Mouse (Mus musculus) gastrocnemius, postnatal 4 days (tissue): ENCODE measurements around the gene Ice1. TPM values are rescaled to one million over a fixed set of nuclear protein-coding genes. Genes with fewer than 3 reads are reported as not detected.

Experiments used
- DNase-seq, 2 experiments: peaks; one replicate each; pipeline ENCODE4 v3.0.0; 2021 to 2022; ENCODE audit warnings: low spot score in 2 of 2, mixed read lengths in 2 of 2
- total RNA-seq, 2 experiments: library from RNA; stranded (reverse); gene quantifications; 2 replicates each; pipeline ENCODE4 v1.2.3; 2021

Gene Ice1
- total RNA-seq, 2 experiments from 2014 or later = 43.0 to 44.3 TPM

- no peak for DNase-seq
Measured at GRCm38 (mm10) chr13:70641381-70641780, 3.9 kb upstream of the Ice1 start.

- peak in 1 of 2 experiments; percentile 5 for DNase-seq
Measured at GRCm38 (mm10) chr13:70639639-70640038, 2.2 kb upstream of the Ice1 start.

GRCm38 (mm10) chr13:70637662-70638291, 343 bp upstream of the Ice1 start:
- peak; percentile 78 to 93 for DNase-seq

GRCm38 (mm10) chr13:70636706-70637105, 728 bp downstream of the Ice1 start:
- no peak for DNase-seq

- DNase-seq = no peak
Measured at GRCm38 (mm10) chr13:70635591-70635990, 1.8 kb downstream of the Ice1 start.

- no peak for DNase-seq
Measured at GRCm38 (mm10) chr13:70626416-70626815, 11.0 kb downstream of the Ice1 start.

- DNase-seq = no peak
Measured at GRCm38 (mm10) chr13:70625665-70626064, 11.8 kb downstream of the Ice1 start.

- DNase-seq = peak in 1 of 2 experiments; percentile 9
Measured at GRCm38 (mm10) chr13:70624445-70624844, 13.0 kb downstream of the Ice1 start.

GRCm38 (mm10) chr13:70622461-70623057, 14.9 kb downstream of the Ice1 start:
- peak in 1 of 2 experiments; percentile 9 for DNase-seq

- DNase-seq = peak in 1 of 2 experiments; percentile 1
Measured at GRCm38 (mm10) chr13:70621509-70621908, 15.9 kb downstream of the Ice1 start.

- DNase-seq = peak in 1 of 2 experiments; percentile 7
Measured at GRCm38 (mm10) chr13:70612837-70613236, 24.6 kb downstream of the Ice1 start.

- DNase-seq = peak; percentile 33 to 57
Measured at GRCm38 (mm10) chr13:70610431-70611420, 26.7 kb downstream of the Ice1 start.

GRCm38 (mm10) chr13:70609632-70610031, 27.8 kb downstream of the Ice1 start:
- no peak for DNase-seq

- no peak for DNase-seq
Measured at GRCm38 (mm10) chr13:70605366-70605765, 32.1 kb downstream of the Ice1 start.

- no peak for DNase-seq
Measured at GRCm38 (mm10) chr13:70604723-70605122, 32.7 kb downstream of the Ice1 start.

GRCm38 (mm10) chr13:70601566-70601965, 35.9 kb downstream of the Ice1 start:
- no peak for DNase-seq

- DNase-seq = no peak
Measured at GRCm38 (mm10) chr13:70599964-70600619, 37.3 kb downstream of the Ice1 start.

- DNase-seq = peak in 1 of 2 experiments; percentile 28
Measured at GRCm38 (mm10) chr13:70598941-70599340, 38.5 kb downstream of the Ice1 start.

- DNase-seq = no peak
Measured at GRCm38 (mm10) chr13:70596901-70597300, 40.5 kb downstream of the Ice1 start.

- peak; percentile 53 to 81 for DNase-seq
Measured at GRCm38 (mm10) chr13:70590248-70590762, 47.1 kb downstream of the Ice1 start.

- DNase-seq = peak in 1 of 2 experiments; percentile 43
Measured at GRCm38 (mm10) chr13:70586969-70587368, 50.5 kb downstream of the Ice1 start.
